Mouse (Mus musculus): ENCODE data around the gene Alk. TPM values are rescaled to one million over a fixed set of nuclear protein-coding genes. Genes with fewer than 3 reads are reported as not detected.

Gene Alk
- total RNA-seq, 2 experiments from 2014 or later, result 0.05 TPM; not detected in 1

GRCm38 (mm10) chr17:71874077-71874476 is 730.4 kb downstream of the Alk start:
- DNase-seq, result no peak

- DNase-seq, result no peak
Observed at GRCm38 (mm10) chr17:71872976-71873375, 731.5 kb downstream of the Alk start.

GRCm38 (mm10) chr17:71871981-71872380 is 732.4 kb downstream of the Alk start:
- no peak for DNase-seq

- DNase-seq, result no peak
Observed at GRCm38 (mm10) chr17:71870641-71871040, 733.8 kb downstream of the Alk start.

- DNase-seq, result no peak
Observed at GRCm38 (mm10) chr17:71870232-71870621, 734.2 kb downstream of the Alk start.

- no peak for DNase-seq
Observed at GRCm38 (mm10) chr17:71869372-71870231, 734.8 kb downstream of the Alk start.

GRCm38 (mm10) chr17:71868828-71869227 is 735.6 kb downstream of the Alk start:
- no peak for DNase-seq

- no peak for DNase-seq
Observed at GRCm38 (mm10) chr17:71867892-71868291, 736.5 kb downstream of the Alk start.

- no peak for DNase-seq
Observed at GRCm38 (mm10) chr17:71865437-71865836, 739.0 kb downstream of the Alk start.

GRCm38 (mm10) chr17:71864039-71864438 is 740.4 kb downstream of the Alk start:
- no peak for DNase-seq

- DNase-seq, result no peak
Observed at GRCm38 (mm10) chr17:71862895-71863294, 741.5 kb downstream of the Alk start.

GRCm38 (mm10) chr17:71862184-71862583 is 742.2 kb downstream of the Alk start:
- DNase-seq, result no peak

GRCm38 (mm10) chr17:71831960-71832359 is 772.5 kb downstream of the Alk start:
- no peak for DNase-seq

GRCm38 (mm10) chr17:71828647-71829414 is 775.6 kb downstream of the Alk start:
- no peak for DNase-seq

- no peak for DNase-seq
Observed at GRCm38 (mm10) chr17:71827627-71828026, 776.8 kb downstream of the Alk start.

GRCm38 (mm10) chr17:71826603-71827002 is 777.8 kb downstream of the Alk start:
- DNase-seq, result no peak

GRCm38 (mm10) chr17:71823622-71824306 is 780.7 kb downstream of the Alk start:
- no peak for DNase-seq

Other genes with a start within 250 kb of the Alk start
- 10 to 100 TPM; 25.6 to 27.5 TPM for gene Ypel5, start 231.8 kb upstream of the Alk start, total RNA-seq (2021)